Mouse (Mus musculus) forebrain, embryonic 11.5 days (tissue): ENCODE results near the gene Bag6. TPM values are rescaled to one million over a fixed set of nuclear protein-coding genes. Genes with fewer than 3 reads are reported as not detected.

Source experiments
- ATAC-seq: fragments of 200-750 bp; cut with Nextera tagmentation; replicated peaks from 2 replicates; pipeline ENCODE4 v1.8.0; 2017; ENCODE audit warnings: moderate TSS enrichment; ENCODE audit not compliant: low FRiP score
- DNase-seq: peaks from one replicate; pipeline ENCODE4 v3.0.0-alpha.2; 2017; ENCODE audit warnings: low spot score
- H3K27ac ChIP-seq: fragments of 300-500 bp; sonication (generic); 2 replicates; pipeline ENCODE4 v1.5.1; 2014; ENCODE audit warnings: low read depth, low read length
- H3K27me3 ChIP-seq: fragments of 300-500 bp; sonication (generic); 2 replicates; pipeline ENCODE4 v1.6.1; 2014; ENCODE audit warnings: mild to moderate bottlenecking, low read length, mixed read lengths; ENCODE audit not compliant: control insufficient read depth, insufficient read depth
- H3K36me3 ChIP-seq: fragments of 300-500 bp; sonication (generic); 2 replicates; pipeline ENCODE4 v1.6.1; 2014; ENCODE audit warnings: mild to moderate bottlenecking, low read length, moderate library complexity, mixed read lengths; ENCODE audit not compliant: control insufficient read depth, insufficient read depth
- H3K4me1 ChIP-seq: fragments of 300-500 bp; sonication (generic); replicated peaks from 2 replicates; pipeline ENCODE4 v1.6.1; 2014; ENCODE audit warnings: low read length, mixed read lengths; ENCODE audit not compliant: control insufficient read depth, insufficient read depth
- H3K4me2 ChIP-seq: fragments of 300-500 bp; sonication (generic); 2 replicates; pipeline ENCODE4 v1.6.1; 2014; ENCODE audit warnings: low read depth, mild to moderate bottlenecking, low read length, moderate library complexity, mixed read lengths; ENCODE audit not compliant: severe bottlenecking
- H3K4me3 ChIP-seq: fragments of 300-500 bp; sonication (generic); 2 replicates; pipeline ENCODE4 v1.5.1; 2014; ENCODE audit warnings: low read depth, low read length
- H3K9ac ChIP-seq: fragments of 300-500 bp; sonication (generic); 2 replicates; pipeline ENCODE4 v1.6.1; 2014; ENCODE audit warnings: low read length
- H3K9me3 ChIP-seq: fragments of 300-500 bp; sonication (generic); 2 replicates; pipeline ENCODE4 v1.6.1; 2016; ENCODE audit warnings: low read length, mixed read lengths; ENCODE audit not compliant: control insufficient read depth
- WGBS: fragments of 180-500 bp; shearing (Covaris S2); extraction: QIAGEN DNeasy Blood & Tissue Kit; methylation state at CpG from one replicate; pipeline ENCODE4 v1.1.7; 2014; 5-methylcytosine and 5-hydroxymethylcytosine counted together
- polyA plus RNA-seq: library from polyadenylated mRNA; unstranded; fragments of >200 nt; fragmentation: Nextera tagmentation; extraction: Ambion mirVana; gene quantifications from 2 replicates; pipeline ENCODE4 v1.2.1, GENCODE M21; 2014

Gene Bag6
- polyA plus RNA-seq, 1 experiment from 2014 or later = 96.6 TPM

GRCm38 (mm10) chr17:35146139-35146538 lies 11.2 kb downstream of the Bag6 start:
- Histone ChIP-seq H3K27ac (no peak overlapping the region), H3K36me3 (peaks cover 59% of the 10 kb centered on the region), H3K9ac (no peak overlapping the region), H3K4me1 (no peaks in the 10 kb centered on the region), H3K4me2 (no peak overlapping the region), H3K9me3 (no peaks in the 10 kb centered on the region), H3K4me3 (no peak overlapping the region), H3K27me3 (no peaks in the 10 kb centered on the region)
- no peak for DNase-seq
- ATAC-seq = no peak
- WGBS = 89% methylated on average over 5 of the region's 5 CpGs

GRCm38 (mm10) chr17:35147348-35147747 lies 12.4 kb downstream of the Bag6 start:
- Histone ChIP-seq H3K36me3 (peaks cover 58% of the 10 kb centered on the region), H3K27me3 (no peaks in the 10 kb centered on the region), H3K4me2 (no peak overlapping the region), H3K27ac (no peak overlapping the region), H3K4me3 (no peak overlapping the region), H3K4me1 (no peaks in the 10 kb centered on the region), H3K9me3 (no peaks in the 10 kb centered on the region), H3K9ac (no peak overlapping the region)
- WGBS = 65% methylated on average over 3 of the region's 3 CpGs
- DNase-seq (no peak), ATAC-seq (no peak)

- Histone ChIP-seq H3K27me3 (no peaks in the 10 kb centered on the region), H3K36me3 (peaks cover 58% of the 10 kb centered on the region), H3K4me3 (no peak overlapping the region), H3K27ac (0 out of 2 replicates have a peak overlapping the region, but pooled peaks have one; percentile 6), H3K4me2 (no peak overlapping the region), H3K9me3 (no peaks in the 10 kb centered on the region), H3K4me1 (no peaks in the 10 kb centered on the region), H3K9ac (no peak overlapping the region)
- DNase-seq (no peak), ATAC-seq (no peak)
- WGBS = 70% methylated on average over 5 of the region's 5 CpGs
Observed at GRCm38 (mm10) chr17:35147922-35148639, 13.1 kb downstream of the Bag6 start.

- Histone ChIP-seq H3K4me2 (no peak overlapping the region), H3K4me3 (no peak overlapping the region), H3K9me3 (no peaks in the 10 kb centered on the region), H3K36me3 (peaks cover 65% of the 10 kb centered on the region), H3K27ac (no peak overlapping the region), H3K9ac (no peak overlapping the region), H3K4me1 (no peaks in the 10 kb centered on the region), H3K27me3 (no peaks in the 10 kb centered on the region)
- no peak for DNase-seq
- no peak for ATAC-seq
- WGBS = 97% methylated on average over 4 of the region's 4 CpGs
Observed at GRCm38 (mm10) chr17:35152121-35152520, 17.1 kb downstream of the Bag6 start.

GRCm38 (mm10) chr17:35153077-35153476 lies 18.1 kb downstream of the Bag6 start:
- WGBS = 93% methylated on average over 9 of the region's 9 CpGs
- DNase-seq (peak; percentile 52), ATAC-seq (no peak)
- Histone ChIP-seq H3K9me3 (no peaks in the 10 kb centered on the region), H3K27ac (no peak overlapping the region), H3K9ac (no peak overlapping the region), H3K4me2 (no peak overlapping the region), H3K36me3 (peaks cover 74% of the 10 kb centered on the region), H3K4me3 (no peak overlapping the region), H3K27me3 (no peaks in the 10 kb centered on the region), H3K4me1 (no peaks in the 10 kb centered on the region)

- Histone ChIP-seq H3K4me3 (no peak overlapping the region), H3K27me3 (no peaks in the 10 kb centered on the region), H3K4me2 (no peak overlapping the region), H3K4me1 (no peaks in the 10 kb centered on the region), H3K27ac (no peak overlapping the region), H3K36me3 (peaks cover 81% of the 10 kb centered on the region), H3K9me3 (no peaks in the 10 kb centered on the region), H3K9ac (no peak overlapping the region)
- ATAC-seq = no peak
- no peak for DNase-seq
- WGBS = 90% methylated on average over 4 of the region's 4 CpGs
Observed at GRCm38 (mm10) chr17:35153931-35154330, 19.0 kb downstream of the Bag6 start.

GRCm38 (mm10) chr17:35154616-35155015 lies 19.6 kb downstream of the Bag6 start:
- DNase-seq (no peak), ATAC-seq (no peak)
- Histone ChIP-seq H3K4me2 (no peak overlapping the region), H3K27ac (no peak overlapping the region), H3K27me3 (no peaks in the 10 kb centered on the region), H3K36me3 (peaks cover 80% of the 10 kb centered on the region), H3K4me1 (no peaks in the 10 kb centered on the region), H3K4me3 (no peak overlapping the region), H3K9me3 (no peaks in the 10 kb centered on the region), H3K9ac (no peak overlapping the region)
- 87% methylated on average over 7 of the region's 7 CpGs for WGBS

GRCm38 (mm10) chr17:35155451-35155850 lies 20.5 kb downstream of the Bag6 start:
- H3K4me1 ChIP-seq = no peaks in the 10 kb centered on the region
- peak; percentile 52 for DNase-seq

More at GRCm38 (mm10) chr17:35155451-35155850, 20.5 kb downstream of the Bag6 start:
- no peaks in the 10 kb centered on the region for H3K9me3 ChIP-seq
- no peaks in the 10 kb centered on the region for H3K27me3 ChIP-seq
- no peak overlapping the region for H3K27ac ChIP-seq
- no peak overlapping the region for H3K4me2 ChIP-seq
- WGBS = 93% methylated on average over 12 of the region's 12 CpGs
- no peak for ATAC-seq
- no peak overlapping the region for H3K9ac ChIP-seq
- peaks cover 82% of the 10 kb centered on the region for H3K36me3 ChIP-seq
- H3K4me3 ChIP-seq = no peak overlapping the region
